Mouse (Mus musculus) lung, postnatal 14 days (tissue): ENCODE results near the gene Kcnma1.

ENCODE experiments used
- DNase-seq: peaks from one replicate; pipeline ENCODE4 v3.0.0; 2021

The Kcnma1 gene

DNA sequence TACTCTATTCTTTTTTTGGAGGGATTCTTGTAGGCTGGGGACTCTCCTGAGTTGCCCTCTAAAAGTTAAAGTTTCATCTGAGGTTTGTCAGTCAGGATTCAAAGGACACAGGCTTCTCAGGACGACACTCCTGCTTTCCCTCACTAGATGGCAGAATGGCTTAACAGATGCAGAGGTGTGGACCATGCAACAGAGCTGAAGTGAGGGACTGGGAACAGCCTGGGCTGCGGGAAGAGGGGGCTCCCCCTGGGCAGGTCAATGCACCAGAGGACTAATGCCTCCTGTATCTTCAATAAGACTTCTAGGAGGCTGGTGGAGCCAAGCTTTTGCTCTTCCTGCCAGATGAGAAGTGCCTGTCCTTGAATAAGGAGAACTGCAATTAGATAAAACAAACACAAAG lies 438.3 kb downstream of the Kcnma1 start:
- no peak for DNase-seq

DNA sequence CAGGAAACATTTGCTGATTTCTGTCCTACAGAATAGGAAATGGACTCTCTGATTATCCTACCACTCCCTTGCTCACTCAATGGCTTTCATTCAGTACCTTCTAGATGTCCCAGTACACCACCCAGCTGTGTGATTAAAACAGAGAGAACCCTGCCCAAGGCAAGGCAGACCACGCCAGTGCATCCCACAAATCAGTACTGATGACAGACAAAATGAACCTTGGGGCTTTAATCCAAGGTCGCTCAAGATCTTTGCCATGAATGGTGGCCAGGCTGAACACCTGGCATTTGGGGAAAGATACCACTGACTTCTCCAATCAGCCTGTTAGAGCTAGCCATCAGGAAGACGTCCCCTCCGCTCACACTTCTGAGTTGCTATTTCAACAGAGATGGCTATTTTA lies 440.2 kb downstream of the Kcnma1 start:
- DNase-seq = no peak

- no peak for DNase-seq
These were observed 440.9 kb downstream of the Kcnma1 start for GRCm38 (mm10) chr14:23573385-23573784.

- no peak for DNase-seq
These were observed 441.5 kb downstream of the Kcnma1 start for GRCm38 (mm10) chr14:23572778-23573177.

DNA sequence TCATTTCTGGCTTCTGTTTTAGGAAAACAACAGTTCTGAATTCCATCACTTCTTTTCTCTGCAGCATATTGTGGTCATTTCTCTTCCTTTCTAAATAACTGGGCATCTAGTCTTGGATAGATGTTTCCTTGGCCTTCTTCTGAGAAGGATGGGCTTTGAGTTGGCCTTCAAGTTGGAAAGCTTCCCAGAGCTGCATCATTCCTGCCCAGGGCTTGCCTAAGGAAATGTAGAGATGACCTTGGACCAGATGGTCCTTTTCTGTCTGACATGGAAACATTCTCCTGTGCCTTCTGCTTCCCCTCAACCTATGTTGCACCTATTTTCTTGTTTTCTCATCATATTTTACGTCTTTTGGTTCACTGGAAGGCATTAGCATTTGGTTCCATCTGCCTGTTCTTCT lies 444.0 kb downstream of the Kcnma1 start:
- DNase-seq = no peak

- no peak for DNase-seq
These were observed 448.4 kb downstream of the Kcnma1 start for GRCm38 (mm10) chr14:23565931-23566330.

GRCm38 (mm10) chr14:23564474-23564873 lies 449.8 kb downstream of the Kcnma1 start:
- DNase-seq = no peak

DNA sequence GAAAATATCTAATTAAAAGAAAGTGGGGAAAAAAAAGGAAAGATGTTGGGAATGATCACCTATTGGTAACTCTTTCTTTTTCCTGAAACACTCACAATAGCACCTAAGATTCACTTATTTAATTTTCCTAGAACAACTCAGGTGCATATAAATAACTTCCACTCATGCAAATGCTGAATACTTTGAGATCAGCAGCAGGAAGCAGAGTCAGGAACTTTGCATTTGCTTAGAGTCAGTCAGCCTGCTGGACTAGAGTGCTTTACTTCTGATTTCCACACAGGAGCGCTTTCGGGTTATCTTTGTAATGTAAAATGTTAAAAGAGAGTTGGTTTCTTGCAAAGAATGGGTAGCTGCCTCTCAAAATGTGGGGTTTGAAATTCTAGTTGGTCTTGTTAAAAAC lies 451.1 kb downstream of the Kcnma1 start:
- no peak for DNase-seq

DNA sequence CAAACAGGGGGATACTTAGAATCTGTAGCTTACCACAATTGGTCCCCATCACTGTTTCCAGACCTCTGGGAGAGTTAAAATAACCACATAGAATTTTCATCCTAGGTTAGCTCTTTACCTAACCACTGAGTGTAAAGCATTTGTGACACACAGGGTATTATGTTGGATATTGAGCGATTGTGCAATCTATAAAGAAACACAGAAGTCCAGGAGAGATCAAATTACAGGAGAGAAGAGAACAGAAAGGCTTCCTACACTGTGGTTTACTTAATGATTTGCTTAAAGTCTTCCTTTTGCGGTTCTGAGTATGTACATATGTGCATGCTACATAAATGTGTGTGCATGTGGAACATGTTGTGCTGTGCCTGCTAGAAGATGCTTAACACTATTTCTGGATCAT lies 458.6 kb downstream of the Kcnma1 start:
- DNase-seq = no peak

GRCm38 (mm10) chr14:23552252-23552974 lies 461.9 kb downstream of the Kcnma1 start:
- no peak for DNase-seq

DNA sequence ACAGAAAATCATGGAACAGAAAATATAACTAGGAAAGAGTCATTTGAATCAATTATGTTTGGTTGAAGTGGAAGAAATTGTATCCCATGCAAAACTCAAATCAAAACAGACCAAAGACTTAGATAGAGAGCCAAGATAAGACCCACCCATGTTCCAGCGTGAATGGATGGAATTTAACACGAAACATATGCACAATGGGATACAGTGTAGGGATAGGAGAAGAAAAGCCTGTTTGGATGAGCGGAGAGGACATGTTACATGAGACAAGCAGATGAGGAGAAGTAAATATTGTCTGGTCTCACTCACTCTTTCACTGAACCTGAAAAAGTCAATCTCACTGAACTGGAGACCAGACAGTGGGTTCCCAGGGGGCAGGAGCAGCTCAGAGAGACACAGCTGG lies 463.8 kb downstream of the Kcnma1 start:
- DNase-seq = no peak

DNA sequence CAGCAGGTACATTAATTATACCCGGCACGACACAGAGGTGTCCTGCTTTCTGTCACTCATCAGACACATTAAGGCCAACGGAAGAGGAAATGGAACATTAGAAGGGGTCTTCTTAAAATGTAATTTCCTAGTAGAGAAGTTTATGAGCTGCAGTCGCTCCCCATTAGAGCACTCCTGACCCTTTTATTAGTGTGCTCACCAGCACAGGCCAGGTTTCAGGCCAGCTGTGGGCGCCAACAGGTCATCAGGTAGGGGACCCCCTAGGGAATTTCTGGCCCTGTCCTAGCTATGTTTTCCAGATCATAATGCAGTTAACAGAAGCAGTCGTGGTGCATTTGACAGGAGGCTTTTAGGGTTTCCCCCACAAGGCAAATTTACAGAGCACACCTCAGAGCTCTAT lies 472.2 kb downstream of the Kcnma1 start:
- no peak for DNase-seq

GRCm38 (mm10) chr14:23539621-23540020 lies 474.7 kb downstream of the Kcnma1 start:
- no peak for DNase-seq

DNA sequence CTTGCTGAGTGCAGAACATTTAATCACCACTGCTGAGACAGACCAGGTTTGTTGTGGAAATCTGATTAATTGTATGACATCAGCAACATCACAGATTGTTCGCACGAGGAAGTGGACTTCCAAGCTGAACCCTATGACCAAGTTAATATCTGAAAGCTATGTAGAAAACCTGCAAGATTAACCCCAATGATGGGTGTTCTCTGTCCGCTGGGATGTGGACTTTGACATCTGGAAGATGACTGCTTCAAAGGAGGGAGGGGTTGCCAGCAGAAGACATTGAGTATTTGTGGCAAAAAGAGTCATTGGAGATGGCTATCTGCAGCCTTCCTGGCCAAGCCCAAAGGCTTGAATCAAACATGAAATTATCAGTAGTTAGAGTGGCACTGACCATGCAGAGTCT lies 480.9 kb downstream of the Kcnma1 start:
- DNase-seq = no peak

DNA sequence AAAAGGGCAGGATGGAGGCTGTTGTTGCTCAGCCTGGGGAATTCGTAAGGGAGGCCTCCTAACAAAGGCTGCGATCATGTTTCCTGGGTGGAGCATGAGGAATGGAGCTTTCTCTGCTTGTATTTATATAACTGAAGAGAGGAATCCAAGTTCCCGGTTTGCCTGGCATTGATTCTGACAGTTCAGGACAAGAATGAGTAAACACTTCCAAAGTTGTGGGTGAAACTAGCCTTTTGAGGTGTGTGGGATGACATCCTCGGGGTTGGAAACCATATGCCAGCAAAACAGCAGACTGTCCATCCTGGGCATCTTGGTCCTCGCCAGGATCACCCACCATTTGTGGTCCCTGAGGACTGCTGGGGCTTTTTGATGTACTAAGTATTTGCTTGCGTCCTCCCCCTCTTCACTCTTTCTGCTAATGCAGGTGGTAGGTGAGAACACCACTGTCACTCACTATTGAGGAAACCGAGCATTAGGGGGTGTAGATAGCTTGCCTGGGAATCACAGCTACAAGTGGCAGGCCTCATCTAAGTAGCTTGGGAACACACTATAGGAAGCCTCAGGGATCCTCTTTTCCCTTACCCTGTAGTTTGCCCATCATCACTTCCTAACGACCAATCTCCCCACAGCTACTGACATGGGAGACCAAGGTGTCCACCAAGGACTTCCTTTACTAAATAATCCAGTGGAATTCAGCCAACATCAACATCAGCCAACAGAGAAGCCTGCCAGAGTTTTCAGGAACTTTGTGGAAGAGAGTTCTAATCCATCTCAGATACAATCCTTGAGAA lies 482.4 kb downstream of the Kcnma1 start:
- DNase-seq = no peak

DNA sequence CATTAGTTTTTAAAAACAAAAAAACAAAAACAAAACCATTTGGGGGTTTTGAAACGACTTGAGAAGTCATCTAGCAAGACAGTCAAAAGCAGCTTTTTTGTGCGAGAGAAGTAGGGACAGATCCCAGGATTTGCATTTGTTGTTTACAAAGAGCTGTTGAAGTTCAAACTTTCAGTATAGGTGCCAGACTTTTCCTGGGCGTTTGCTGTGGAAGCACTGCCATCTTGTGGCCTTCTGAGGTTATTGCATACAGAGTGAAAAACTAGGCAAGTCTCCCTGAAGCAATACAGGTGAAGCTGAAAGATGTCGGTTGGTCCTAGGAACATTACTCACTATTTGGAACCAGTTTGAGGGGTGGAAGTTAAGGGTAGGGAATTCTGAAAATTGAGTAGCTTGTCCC lies 484.6 kb downstream of the Kcnma1 start:
- peak; percentile 59 for DNase-seq

GRCm38 (mm10) chr14:23529229-23529628 lies 485.1 kb downstream of the Kcnma1 start:
- no peak for DNase-seq

DNA sequence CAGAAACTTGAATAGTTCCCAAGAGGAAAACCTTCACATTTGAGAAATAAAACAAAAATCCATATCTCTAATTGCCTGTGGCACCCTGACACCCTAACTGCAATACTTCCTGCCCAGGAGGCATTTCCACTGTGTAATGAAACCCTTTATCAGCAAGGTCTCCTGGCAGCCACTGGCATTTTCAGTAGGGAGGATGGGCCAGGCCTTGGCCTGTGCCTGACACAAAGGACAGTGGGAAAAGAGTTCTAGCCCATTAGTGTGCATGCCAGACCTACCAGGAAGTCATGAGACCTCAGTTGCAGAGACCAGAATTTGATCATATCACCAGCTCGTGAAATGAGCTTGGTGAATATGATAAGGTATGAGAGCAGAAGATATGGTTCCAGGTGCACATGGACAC lies 488.4 kb downstream of the Kcnma1 start:
- DNase-seq = no peak

DNA sequence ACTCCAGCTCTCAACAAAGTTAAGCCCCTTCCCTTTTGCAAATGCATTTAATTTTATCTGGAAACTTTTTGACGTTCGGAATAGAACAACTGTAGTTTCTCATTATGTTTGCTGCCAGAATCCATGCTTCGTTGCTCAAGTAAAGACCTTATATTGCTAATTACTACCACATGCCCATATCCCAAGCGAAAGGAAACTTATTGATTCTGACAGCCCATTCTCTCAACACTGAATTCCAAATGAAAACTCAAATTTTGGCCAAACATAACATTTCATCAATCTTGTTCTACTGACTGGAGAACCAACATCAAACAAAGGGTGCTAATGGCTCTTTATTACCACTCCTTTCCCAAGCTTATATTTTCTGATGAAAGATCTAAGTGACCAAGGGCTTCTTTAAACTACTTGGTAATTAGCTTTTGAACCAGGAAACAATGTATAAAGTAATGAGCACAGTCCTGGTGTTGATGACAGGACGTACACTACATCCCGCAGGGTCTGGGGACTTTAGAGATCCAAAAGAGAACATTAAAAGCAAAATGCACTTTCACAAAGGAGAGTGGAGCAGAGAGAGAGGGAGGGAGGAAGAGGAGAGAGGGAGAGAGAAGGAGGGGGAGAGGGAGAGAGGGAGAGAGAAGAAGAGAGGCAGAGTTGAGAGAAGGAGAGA lies 490.3 kb downstream of the Kcnma1 start:
- DNase-seq = no peak

DNA sequence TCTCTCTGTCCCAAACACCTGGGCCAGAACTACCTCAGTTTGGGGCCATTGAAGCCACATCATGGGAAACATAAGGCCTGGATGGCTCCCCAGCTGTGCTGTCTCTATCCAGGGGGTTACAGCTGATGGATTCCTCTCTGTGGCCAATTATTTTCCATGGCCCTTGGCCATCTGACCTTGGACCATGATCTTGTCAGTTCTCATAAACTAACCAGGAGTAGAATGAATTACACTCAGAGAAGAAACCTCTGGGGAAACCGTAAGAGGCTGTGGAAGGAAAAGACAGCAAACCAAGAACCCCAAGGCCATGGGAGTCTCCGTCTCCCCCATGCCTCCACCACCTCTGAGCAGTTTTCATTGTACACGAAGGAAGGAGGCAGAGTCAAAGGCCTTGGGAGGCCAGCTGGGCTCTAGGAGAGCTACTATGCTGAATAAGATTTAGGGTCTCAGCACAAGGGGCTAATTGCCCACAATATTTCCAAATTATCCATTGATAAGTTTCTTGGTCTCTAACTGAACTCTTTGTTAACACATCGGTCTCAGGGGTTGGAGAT lies 491.6 kb downstream of the Kcnma1 start:
- peak; percentile 44 for DNase-seq

DNA sequence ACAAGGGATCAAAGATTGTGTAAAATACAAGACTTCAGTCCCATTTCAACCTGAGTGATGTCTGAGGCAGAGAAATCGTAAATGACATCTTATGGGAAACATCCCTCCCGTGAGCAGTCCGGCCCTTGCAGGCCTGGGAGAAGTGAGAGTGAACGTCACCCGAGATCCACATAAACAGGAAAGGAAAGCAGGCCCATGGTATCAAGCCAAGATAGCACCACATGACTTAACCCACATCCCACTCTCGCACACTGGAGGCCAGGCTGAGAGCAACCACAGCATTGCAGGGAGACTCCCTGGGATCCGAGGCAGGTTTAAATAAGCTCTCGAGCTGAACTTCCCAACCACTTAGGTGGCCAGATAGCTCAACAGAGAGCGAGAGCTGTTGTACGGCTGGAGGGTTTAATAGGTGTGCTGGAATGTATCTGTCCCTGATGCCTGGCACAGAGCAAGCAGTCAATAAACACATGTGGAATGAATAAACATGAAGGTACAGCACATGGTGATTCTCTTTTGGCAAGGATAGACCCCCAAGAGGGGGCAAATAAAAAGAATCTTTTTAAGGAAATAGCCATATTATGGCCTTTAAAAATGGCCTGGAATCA lies 493.1 kb downstream of the Kcnma1 start:
- peak; percentile 7 for DNase-seq

DNA sequence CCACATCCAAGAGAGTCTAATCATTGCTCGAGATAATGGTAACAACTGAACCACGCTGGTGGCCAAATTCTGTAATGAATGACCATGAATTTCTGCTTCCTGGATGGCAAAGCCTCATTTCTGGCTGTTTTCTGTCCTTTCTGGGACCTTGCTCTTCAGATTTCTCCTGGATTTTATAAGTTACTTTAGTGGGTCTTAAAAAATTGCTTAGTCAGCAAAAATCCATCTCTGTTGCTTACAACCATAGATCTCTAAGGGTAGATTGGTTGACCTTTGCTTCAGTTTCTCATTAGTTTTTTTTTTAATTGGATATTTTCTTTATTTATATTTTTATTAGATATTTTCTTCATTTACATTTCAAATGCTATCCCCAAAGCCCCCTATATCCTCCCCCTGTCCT lies 496.9 kb downstream of the Kcnma1 start:
- DNase-seq = no peak

DNA sequence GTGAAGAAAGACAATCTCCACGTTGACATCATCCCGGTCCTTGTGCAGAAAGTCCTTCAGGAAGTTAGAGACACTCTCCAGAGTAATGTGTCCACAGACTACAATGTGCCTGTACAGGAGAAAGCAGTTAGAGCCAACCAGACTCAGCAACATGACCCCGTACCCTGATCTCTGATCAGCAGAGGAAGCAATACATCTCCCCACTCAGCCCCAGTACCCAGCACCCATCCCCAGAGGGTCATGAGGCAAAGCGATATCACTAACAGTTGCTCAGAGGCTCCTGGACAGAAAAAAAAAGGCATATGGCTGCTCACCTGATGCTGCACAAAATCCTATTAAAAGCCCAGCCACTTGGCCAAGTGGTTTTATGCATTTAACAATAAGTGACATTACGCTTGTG lies 504.5 kb downstream of the Kcnma1 start:
- no peak for DNase-seq
